Mouse (Mus musculus) embryonic facial prominence, embryonic 15.5 days (tissue): ENCODE results near the gene Selenow. TPM values are rescaled to one million over a fixed set of nuclear protein-coding genes. Genes with fewer than 3 reads are reported as not detected.

Experiments
- ATAC-seq: fragments of 200-750 bp; cut with Nextera tagmentation; 2 replicates; pipeline ENCODE4 v1.8.0; 2017; ENCODE audit warnings: low read depth, moderate TSS enrichment; ENCODE audit not compliant: insufficient number of reproducible peaks, low FRiP score, low TSS enrichment
- H3K27ac ChIP-seq: fragments of 300-500 bp; sonication (generic); replicated peaks from 2 replicates; pipeline ENCODE4 v1.5.1; 2015; ENCODE audit warnings: mild to moderate bottlenecking, inconsistent platforms
- H3K27me3 ChIP-seq: fragments of 300-500 bp; sonication (generic); 2 replicates; pipeline ENCODE4 v1.6.1; 2015; ENCODE audit warnings: inconsistent platforms
- H3K36me3 ChIP-seq: fragments of 300-500 bp; sonication (generic); 2 replicates; pipeline ENCODE4 v1.6.1; 2015; ENCODE audit warnings: mild to moderate bottlenecking, inconsistent platforms
- H3K4me1 ChIP-seq: fragments of 300-500 bp; sonication (generic); 2 replicates; pipeline ENCODE4 v1.6.1; 2015; ENCODE audit warnings: inconsistent platforms
- H3K4me2 ChIP-seq: fragments of 300-500 bp; sonication (generic); replicated peaks from 2 replicates; pipeline ENCODE4 v1.6.1; 2015; ENCODE audit warnings: mild to moderate bottlenecking, inconsistent platforms
- H3K4me3 ChIP-seq: fragments of 300-500 bp; sonication (generic); replicated peaks from 2 replicates; pipeline ENCODE4 v1.5.1; 2015; ENCODE audit warnings: mild to moderate bottlenecking, inconsistent platforms
- H3K9ac ChIP-seq: fragments of 300-500 bp; sonication (generic); 2 replicates; pipeline ENCODE4 v1.6.1; 2015; ENCODE audit warnings: inconsistent platforms
- H3K9me3 ChIP-seq: fragments of 300-500 bp; sonication (generic); replicated peaks from 2 replicates; pipeline ENCODE4 v1.6.1; 2016; ENCODE audit warnings: inconsistent platforms
- WGBS: fragments of 180-500 bp; shearing (Covaris S2); methylation state at CpG from one replicate; pipeline ENCODE4 v1.1.7; 2015; 5-methylcytosine and 5-hydroxymethylcytosine counted together
- polyA plus RNA-seq: library from polyadenylated mRNA; unstranded; fragments of >200 nt; fragmentation: Nextera tagmentation; extraction: Ambion mirVana; gene quantifications from 2 replicates; pipeline ENCODE4 v1.2.1, GENCODE M21; 2015

Gene Selenow
- 931 and 958 TPM in 2 replicates for polyA plus RNA-seq

GRCm38 (mm10) chr7:15922220-15922773 lies at the start of gene Selenow:
Gene Selenow, minus strand, starts transcription at chr7:15922402.
- WGBS = under 1% methylated on average over 33 of the region's 33 CpGs
- Histone ChIP-seq H3K27me3 (no peaks in the 10 kb centered on the region), H3K36me3 (peaks cover 26% of the 10 kb centered on the region), H3K4me3 (peak within 1 kb of the TSS; percentile 80), H3K9ac (peak within 1 kb of the TSS; percentile 86), H3K4me1 (peaks cover 20% of the 10 kb centered on the region), H3K4me2 (peak within 1 kb of the TSS; percentile 81), H3K27ac (peak within 1 kb of the TSS; percentile 94), H3K9me3 (no peaks in the 10 kb centered on the region)
- ATAC-seq = peak; percentile 92

- Histone ChIP-seq H3K27ac (no peak overlapping the region), H3K9me3 (no peaks in the 10 kb centered on the region), H3K4me1 (peaks cover 17% of the 10 kb centered on the region), H3K9ac (no peak overlapping the region), H3K36me3 (peaks cover 36% of the 10 kb centered on the region), H3K4me2 (no peak overlapping the region), H3K27me3 (no peaks in the 10 kb centered on the region), H3K4me3 (no peak overlapping the region)
- 86% methylated on average over 3 of the region's 3 CpGs for WGBS
- ATAC-seq = no peak
These were observed 47.5 kb upstream of the Selenow start for GRCm38 (mm10) chr7:15969674-15970073.

- Histone ChIP-seq H3K9me3 (no peaks in the 10 kb centered on the region), H3K9ac (no peak overlapping the region), H3K4me2 (no peak overlapping the region), H3K4me1 (peaks cover 30% of the 10 kb centered on the region), H3K27me3 (no peaks in the 10 kb centered on the region), H3K27ac (no peak overlapping the region), H3K4me3 (no peak overlapping the region), H3K36me3 (peaks cover 29% of the 10 kb centered on the region)
- 85% methylated on average over 8 of the region's 8 CpGs for WGBS
- ATAC-seq = no peak
These were observed 46.1 kb upstream of the Selenow start for GRCm38 (mm10) chr7:15968322-15968721.

GRCm38 (mm10) chr7:15967312-15967711 lies 45.1 kb upstream of the Selenow start, which contains the start of gene Ehd2:
Gene Ehd2, minus strand, starts transcription at chr7:15967567.
- under 1% methylated on average over 22 of the region's 22 CpGs for WGBS
- Histone ChIP-seq H3K9ac (peak within 1 kb of the TSS; percentile 57), H3K9me3 (no peaks in the 10 kb centered on the region), H3K27me3 (no peaks in the 10 kb centered on the region), H3K4me3 (peak within 1 kb of the TSS; percentile 58), H3K4me1 (peaks cover 41% of the 10 kb centered on the region), H3K4me2 (peak within 1 kb of the TSS; percentile 55), H3K36me3 (peaks cover 18% of the 10 kb centered on the region), H3K27ac (peak within 1 kb of the TSS; percentile 71)
- ATAC-seq = peak; percentile 78

- no peak overlapping the region for H3K9ac ChIP-seq
- 0 out of 2 replicates have a peak overlapping the region, but pooled peaks have one; percentile 17 for H3K27ac ChIP-seq
- 75% methylated on average over 3 of the region's 3 CpGs for WGBS
- peak overlapping the region; percentile 55 for H3K4me2 ChIP-seq
- no peaks in the 10 kb centered on the region for H3K9me3 ChIP-seq
- no peak for ATAC-seq
- no peaks in the 10 kb centered on the region for H3K27me3 ChIP-seq
- peaks cover 10% of the 10 kb centered on the region for H3K36me3 ChIP-seq
- H3K4me1 ChIP-seq = peaks cover 49% of the 10 kb centered on the region
- peak overlapping the region; percentile 58 for H3K4me3 ChIP-seq
These were observed 44.3 kb upstream of the Selenow start for GRCm38 (mm10) chr7:15966489-15966888.

GRCm38 (mm10) chr7:15963798-15964652 lies 41.8 kb upstream of the Selenow start:
- peaks cover 58% of the 10 kb centered on the region for H3K4me1 ChIP-seq
- peak overlapping the region; percentile 95 for H3K27ac ChIP-seq
- ATAC-seq = no peak
- WGBS = 72% methylated on average over 32 of the region's 32 CpGs
- no peak overlapping the region; the same call in 1 of the 2 replicates for H3K9ac ChIP-seq
- peak overlapping the region; percentile 31 for H3K4me2 ChIP-seq
- no peaks in the 10 kb centered on the region for H3K9me3 ChIP-seq
- peaks cover 21% of the 10 kb centered on the region for H3K36me3 ChIP-seq
- no peaks in the 10 kb centered on the region for H3K27me3 ChIP-seq
- no peak overlapping the region; the same call in 1 of the 2 replicates for H3K4me3 ChIP-seq

GRCm38 (mm10) chr7:15962311-15963288 lies 40.4 kb upstream of the Selenow start:
- H3K9me3 ChIP-seq = no peaks in the 10 kb centered on the region
- H3K27me3 ChIP-seq = no peaks in the 10 kb centered on the region
- 6% methylated on average over 12 of the region's 12 CpGs for WGBS
- peak overlapping the region; percentile 16 for H3K4me3 ChIP-seq
- H3K27ac ChIP-seq = peak overlapping the region; percentile 95
- no peak overlapping the region for H3K9ac ChIP-seq
- H3K36me3 ChIP-seq = peaks cover 34% of the 10 kb centered on the region
- H3K4me2 ChIP-seq = peak overlapping the region; percentile 44
- peak; percentile 83 for ATAC-seq
- peaks cover 58% of the 10 kb centered on the region for H3K4me1 ChIP-seq

GRCm38 (mm10) chr7:15961798-15962197 lies 39.6 kb upstream of the Selenow start:
- Histone ChIP-seq H3K4me3 (no peak overlapping the region), H3K4me1 (peaks cover 58% of the 10 kb centered on the region), H3K36me3 (peaks cover 42% of the 10 kb centered on the region), H3K9ac (no peak overlapping the region; the same call in 1 of the 2 replicates), H3K4me2 (peak overlapping the region; percentile 44), H3K27me3 (no peaks in the 10 kb centered on the region), H3K27ac (peak overlapping the region; percentile 95), H3K9me3 (no peaks in the 10 kb centered on the region)
- WGBS = 71% methylated on average over 7 of the region's 7 CpGs
- ATAC-seq = no peak; the same call in 1 of the 2 replicates

- peaks cover 55% of the 10 kb centered on the region for H3K4me1 ChIP-seq
- H3K36me3 ChIP-seq = peaks cover 47% of the 10 kb centered on the region
- H3K4me3 ChIP-seq = no peak overlapping the region
- H3K9ac ChIP-seq = no peak overlapping the region; the same call in 1 of the 2 replicates
- H3K4me2 ChIP-seq = peak overlapping the region; percentile 2; the same call in 1 of the 2 replicates
- no peaks in the 10 kb centered on the region for H3K9me3 ChIP-seq
- WGBS = 43% methylated on average over 4 of the region's 4 CpGs
- ATAC-seq = no peak
- peak overlapping the region; percentile 95 for H3K27ac ChIP-seq
- H3K27me3 ChIP-seq = no peaks in the 10 kb centered on the region
These were observed 39.0 kb upstream of the Selenow start for GRCm38 (mm10) chr7:15961239-15961638.

GRCm38 (mm10) chr7:15960691-15961090 lies 38.5 kb upstream of the Selenow start:
- Histone ChIP-seq H3K4me3 (no peak overlapping the region), H3K4me2 (no peak overlapping the region), H3K4me1 (peaks cover 56% of the 10 kb centered on the region), H3K9me3 (no peaks in the 10 kb centered on the region), H3K36me3 (peaks cover 51% of the 10 kb centered on the region), H3K27ac (peak overlapping the region; percentile 95; the same call in 1 of the 2 replicates), H3K9ac (no peak overlapping the region), H3K27me3 (no peaks in the 10 kb centered on the region)
- no peak for ATAC-seq
- WGBS = 42% methylated on average over 4 of the region's 4 CpGs
